Mouse (Mus musculus) kidney, embryonic 14.5 days (tissue): ENCODE results near the gene Limch1. TPM values are rescaled to one million over a fixed set of nuclear protein-coding genes. Genes with fewer than 3 reads are reported as not detected.
A peak's percentile ranks its signal among the peaks of the same experiment; 100 is the strongest.

Experiments used
- ATAC-seq: fragments of 200-750 bp; cut with Nextera tagmentation; 2 replicates; pipeline ENCODE4 v1.8.0; 2017; ENCODE audit warnings: moderate number of reproducible peaks, mild to moderate bottlenecking, moderate TSS enrichment, moderate library complexity; ENCODE audit not compliant: low FRiP score, low TSS enrichment
- H3K27ac ChIP-seq: fragments of 300-500 bp; sonication (generic); 2 replicates; pipeline ENCODE4 v1.5.1; 2014; ENCODE audit warnings: low read depth, mild to moderate bottlenecking, low read length, moderate library complexity, mixed read lengths
- H3K27me3 ChIP-seq: fragments of 300-500 bp; sonication (generic); 2 replicates; pipeline ENCODE4 v1.6.1; 2014; ENCODE audit warnings: mild to moderate bottlenecking, low read length; ENCODE audit not compliant: control insufficient read depth, insufficient read depth
- H3K36me3 ChIP-seq: fragments of 300-500 bp; sonication (generic); 2 replicates; pipeline ENCODE4 v1.6.1; 2014; ENCODE audit warnings: low read length, mixed read lengths; ENCODE audit not compliant: control insufficient read depth, insufficient read depth
- H3K4me1 ChIP-seq: fragments of 300-500 bp; sonication (generic); 2 replicates; pipeline ENCODE4 v1.6.1; 2014; ENCODE audit warnings: low read length, mixed read lengths; ENCODE audit not compliant: control insufficient read depth, insufficient read depth
- H3K4me2 ChIP-seq: fragments of 300-500 bp; sonication (generic); replicated peaks from 2 replicates; pipeline ENCODE4 v1.6.1; 2014; ENCODE audit warnings: low read depth, mild to moderate bottlenecking, low read length
- H3K4me3 ChIP-seq: fragments of 300-500 bp; sonication (generic); 2 replicates; pipeline ENCODE4 v1.5.1; 2014; ENCODE audit warnings: mild to moderate bottlenecking, low read length
- H3K9ac ChIP-seq: fragments of 300-500 bp; sonication (generic); 2 replicates; pipeline ENCODE4 v1.6.1; 2014; ENCODE audit warnings: low read depth, mild to moderate bottlenecking, low read length, moderate library complexity
- H3K9me3 ChIP-seq: fragments of 300-500 bp; sonication (generic); 2 replicates; pipeline ENCODE4 v1.6.1; 2016; ENCODE audit warnings: low read length; ENCODE audit not compliant: control insufficient read depth
- WGBS: fragments of 180-500 bp; shearing (Covaris S2); extraction: QIAGEN DNeasy Blood & Tissue Kit; methylation state at CpG from one replicate; pipeline ENCODE4 v1.1.7; 2014; 5-methylcytosine and 5-hydroxymethylcytosine counted together
- polyA plus RNA-seq: library from polyadenylated mRNA; unstranded; fragments of >200 nt; fragmentation: Nextera tagmentation; extraction: Ambion mirVana; gene quantifications from 2 replicates; pipeline ENCODE4 v1.2.1, GENCODE M21; 2014

Gene Limch1
- polyA plus RNA-seq, 1 experiment from 2014 or later, result 48.9 TPM

DNA sequence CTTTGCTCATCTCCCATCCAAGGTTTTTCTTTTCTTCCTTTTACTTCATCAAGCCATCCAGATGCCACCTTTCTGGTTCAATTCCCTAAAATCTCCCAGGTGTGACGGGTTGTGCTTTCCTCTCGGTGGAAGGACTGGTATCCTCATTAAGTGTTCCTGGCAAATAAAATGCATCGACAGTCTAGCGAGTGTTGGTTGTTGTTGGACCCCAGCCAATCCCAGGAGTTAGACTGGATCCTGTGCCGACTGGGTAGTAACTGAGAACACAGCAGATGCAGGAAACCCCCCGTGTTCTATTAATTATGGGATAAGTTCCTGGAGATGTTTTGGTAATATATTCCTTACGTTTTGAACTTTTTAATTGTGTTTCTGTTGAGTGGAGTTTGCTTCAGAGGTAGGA, 197.9 kb downstream of the Limch1 start:
- ATAC-seq, result no peak
- H3K36me3 ChIP-seq, result no peaks in the 10 kb centered on the region
- H3K4me2 ChIP-seq, result no peak overlapping the region
- no peaks in the 10 kb centered on the region for H3K9me3 ChIP-seq
- no peak overlapping the region for H3K4me3 ChIP-seq
- peaks cover 12% of the 10 kb centered on the region for H3K4me1 ChIP-seq
- H3K9ac ChIP-seq, result no peak overlapping the region
- 23% methylated on average over 7 of the region's 7 CpGs for WGBS
- no peaks in the 10 kb centered on the region for H3K27me3 ChIP-seq
- no peak overlapping the region for H3K27ac ChIP-seq

DNA sequence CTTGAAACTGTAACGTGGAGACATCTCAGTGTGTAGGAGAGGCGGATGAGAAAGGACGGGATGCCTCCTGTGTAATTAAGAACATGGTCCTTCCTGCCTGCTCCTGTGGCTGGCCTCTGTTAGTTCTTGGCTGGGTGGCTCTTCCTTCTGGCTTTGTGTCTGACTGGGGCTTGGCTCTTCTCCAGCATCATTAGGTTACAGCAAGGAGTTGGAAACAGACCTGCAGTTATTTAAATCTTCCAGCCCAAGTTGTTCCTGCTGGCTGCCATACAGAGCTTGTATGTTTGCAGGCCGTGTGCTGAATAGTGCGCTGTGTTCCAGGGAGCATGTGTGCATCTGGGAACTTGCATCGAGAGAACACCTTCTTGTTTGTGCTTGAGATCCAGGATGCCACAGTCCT, 202.3 kb downstream of the Limch1 start:
- 37% methylated on average over 6 of the region's 6 CpGs for WGBS
- H3K27ac ChIP-seq, result peak overlapping the region; percentile 77; the same call in 1 of the 2 replicates

DNA sequence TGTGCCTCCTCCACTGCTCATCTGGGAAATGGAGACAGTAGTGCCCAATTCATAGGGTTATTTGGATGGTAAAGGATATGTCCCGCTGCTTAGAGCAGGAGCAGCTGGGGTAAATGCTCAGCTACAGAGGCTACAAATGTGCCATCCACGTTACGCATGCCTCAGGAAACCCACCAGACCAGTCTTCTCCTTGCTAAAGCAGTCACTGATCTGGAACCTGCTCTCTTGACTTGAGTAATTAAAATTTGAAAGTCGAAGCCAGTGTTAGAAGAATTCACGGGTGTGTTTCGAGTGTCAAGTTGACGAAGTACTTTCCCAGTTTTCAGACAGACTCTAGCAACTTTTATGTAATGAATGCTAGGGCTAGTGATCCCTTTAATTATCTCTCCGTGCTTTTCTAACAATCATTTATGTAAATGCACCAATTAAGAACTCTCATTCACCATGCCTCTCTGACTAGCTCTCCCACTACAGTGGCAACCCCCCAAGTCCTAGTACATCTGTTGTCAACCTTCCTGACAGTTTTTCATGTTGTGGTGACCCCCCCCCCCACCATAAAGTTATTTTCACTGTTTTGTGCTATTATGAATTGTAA, 203.6 kb downstream of the Limch1 start:
- no peak overlapping the region for H3K4me3 ChIP-seq
- H3K27ac ChIP-seq, result peak overlapping the region; percentile 56; the same call in 1 of the 2 replicates
- no peak overlapping the region for H3K4me2 ChIP-seq
- no peak overlapping the region for H3K9ac ChIP-seq
- ATAC-seq, result peak; percentile 88
- H3K9me3 ChIP-seq, result peaks cover 2% of the 10 kb centered on the region; the same call in 1 of the 2 replicates
- H3K4me1 ChIP-seq, result peaks cover 12% of the 10 kb centered on the region
- no peaks in the 10 kb centered on the region for H3K36me3 ChIP-seq
- 30% methylated on average over 8 of the region's 8 CpGs for WGBS
- H3K27me3 ChIP-seq, result no peaks in the 10 kb centered on the region

More for the DNA sequence above, 202.3 kb downstream of the Limch1 start:
- Histone ChIP-seq H3K4me2 (no peak overlapping the region), H3K9me3 (peaks cover 2% of the 10 kb centered on the region; the same call in 1 of the 2 replicates), H3K36me3 (no peaks in the 10 kb centered on the region), H3K27me3 (no peaks in the 10 kb centered on the region), H3K4me3 (no peak overlapping the region), H3K9ac (peak overlapping the region; percentile 12; the same call in 1 of the 2 replicates), H3K4me1 (peaks cover 12% of the 10 kb centered on the region)
- peak; percentile 16; the same call in 1 of the 2 replicates for ATAC-seq

DNA sequence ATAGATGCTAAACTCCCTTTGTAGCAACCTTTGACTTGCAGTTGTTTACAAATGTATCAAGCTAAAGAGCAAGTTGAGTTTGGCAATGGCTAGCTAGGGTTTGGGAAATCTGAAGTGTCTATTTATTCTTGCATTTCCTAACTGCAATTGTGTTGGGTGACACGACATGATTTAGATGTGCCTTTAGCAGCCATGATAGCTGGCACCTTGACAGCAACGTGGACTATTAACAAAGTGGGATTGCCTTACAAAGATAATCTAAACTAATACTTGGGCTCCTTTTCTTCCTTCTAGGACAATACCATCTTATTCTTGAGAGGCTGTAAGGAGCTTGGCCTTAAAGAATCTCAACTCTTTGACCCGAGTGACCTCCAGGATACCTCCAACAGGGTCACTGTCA, 207.7 kb downstream of the Limch1 start:
- H3K4me3 ChIP-seq, result no peak overlapping the region

DNA sequence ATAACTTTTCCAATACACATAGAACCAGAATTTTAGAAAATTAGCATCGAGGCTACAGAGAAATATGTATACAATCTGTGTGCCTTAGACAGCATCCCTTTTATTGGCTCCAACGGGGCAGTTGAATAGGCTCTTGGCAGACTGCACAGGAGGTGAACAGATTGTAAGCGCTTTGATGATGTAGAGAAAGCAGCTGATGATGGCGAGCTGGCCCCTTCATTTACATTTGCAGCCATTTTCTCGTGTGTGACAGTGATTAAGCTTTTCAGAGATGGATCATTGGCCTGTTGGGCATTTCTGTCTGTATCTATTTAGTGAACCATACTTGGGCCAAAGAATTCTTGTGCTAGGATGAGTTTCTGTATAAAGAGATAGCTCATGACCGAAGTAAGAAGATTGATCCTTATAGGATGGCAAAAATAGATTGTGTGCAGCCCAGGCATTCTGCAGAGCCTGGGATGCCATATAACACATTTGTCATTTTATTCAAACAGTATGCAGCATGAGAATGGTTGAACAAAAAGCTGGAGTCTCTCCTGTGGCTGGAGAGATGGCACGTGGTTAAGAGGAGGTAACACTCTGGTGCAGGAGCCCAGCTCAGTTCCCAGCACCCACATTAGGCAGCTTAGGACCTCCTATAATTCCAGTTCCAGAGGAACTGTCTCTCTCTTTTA, 208.5 kb downstream of the Limch1 start:
- ATAC-seq, result no peak
- Histone ChIP-seq H3K4me1 (no peaks in the 10 kb centered on the region), H3K9ac (no peak overlapping the region), H3K9me3 (peaks cover 2% of the 10 kb centered on the region; the same call in 1 of the 2 replicates), H3K27me3 (no peaks in the 10 kb centered on the region), H3K4me3 (no peak overlapping the region), H3K36me3 (no peaks in the 10 kb centered on the region), H3K27ac (peak overlapping the region; percentile 42; the same call in 1 of the 2 replicates), H3K4me2 (no peak overlapping the region)
- 75% methylated on average over 7 of the region's 7 CpGs for WGBS

More for the DNA sequence above, 207.7 kb downstream of the Limch1 start:
- Histone ChIP-seq H3K36me3 (no peaks in the 10 kb centered on the region), H3K4me2 (no peak overlapping the region), H3K27me3 (no peaks in the 10 kb centered on the region), H3K27ac (no peak overlapping the region), H3K4me1 (peaks cover 1% of the 10 kb centered on the region), H3K9me3 (peaks cover 2% of the 10 kb centered on the region; the same call in 1 of the 2 replicates), H3K9ac (no peak overlapping the region)
- WGBS, result 53% methylated on average over 3 of the region's 3 CpGs
- no peak for ATAC-seq

DNA sequence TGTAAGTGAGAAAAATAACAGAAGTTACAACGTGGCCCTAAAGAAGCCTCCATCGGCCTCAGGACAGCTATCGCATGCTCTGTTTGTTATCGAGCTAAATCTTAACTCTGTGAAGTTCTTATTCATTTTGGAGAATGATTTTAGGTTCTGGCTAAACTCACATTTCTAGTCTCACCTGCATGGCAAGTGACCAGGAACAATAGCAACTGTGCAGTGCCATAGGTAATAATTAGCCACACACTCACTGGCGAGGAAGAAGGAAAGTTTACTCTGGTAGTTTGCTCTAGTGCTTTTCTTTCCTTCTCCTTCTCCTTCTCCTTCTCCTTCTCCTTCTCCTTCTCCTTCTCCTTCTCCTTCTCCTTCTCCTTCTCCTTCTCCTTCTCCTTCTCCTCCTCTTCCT, 209.6 kb downstream of the Limch1 start:
- H3K4me2 ChIP-seq, result no peak overlapping the region
- H3K27ac ChIP-seq, result peak overlapping the region; percentile 42; the same call in 1 of the 2 replicates
- no peak overlapping the region for H3K4me3 ChIP-seq
- no peaks in the 10 kb centered on the region for H3K27me3 ChIP-seq
- H3K36me3 ChIP-seq, result no peaks in the 10 kb centered on the region
- 59% methylated on average over 5 of the region's 5 CpGs for WGBS
- no peak overlapping the region for H3K9ac ChIP-seq
- peaks cover 2% of the 10 kb centered on the region; the same call in 1 of the 2 replicates for H3K9me3 ChIP-seq
- no peak for ATAC-seq
- H3K4me1 ChIP-seq, result no peaks in the 10 kb centered on the region

DNA sequence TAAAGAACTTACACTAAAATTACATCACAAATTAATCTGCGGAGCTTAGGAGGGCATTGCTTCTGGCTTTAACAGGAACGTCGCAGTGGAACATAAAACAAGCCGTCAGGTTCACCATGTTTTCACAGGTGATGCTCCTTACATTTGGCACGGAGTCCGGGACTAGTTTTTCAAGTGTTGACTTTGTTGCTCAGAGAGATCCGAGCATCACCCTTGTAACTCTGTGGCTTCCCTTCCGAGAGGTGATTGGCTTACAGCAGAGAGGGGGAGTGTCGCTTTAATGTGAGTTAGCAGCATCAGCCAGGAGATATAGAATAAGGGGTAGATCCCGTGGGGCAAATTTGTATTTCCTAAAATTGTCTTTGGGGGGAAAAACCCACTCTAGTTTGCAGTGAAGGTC, 212.0 kb downstream of the Limch1 start:
- no peaks in the 10 kb centered on the region for H3K27me3 ChIP-seq
- peaks cover 2% of the 10 kb centered on the region; the same call in 1 of the 2 replicates for H3K9me3 ChIP-seq
- H3K36me3 ChIP-seq, result no peaks in the 10 kb centered on the region
- H3K9ac ChIP-seq, result no peak overlapping the region
- no peak for ATAC-seq
- H3K27ac ChIP-seq, result no peak overlapping the region
- WGBS, result 68% methylated on average over 10 of the region's 10 CpGs
- H3K4me2 ChIP-seq, result no peak overlapping the region
- no peaks in the 10 kb centered on the region for H3K4me1 ChIP-seq
- H3K4me3 ChIP-seq, result no peak overlapping the region

DNA sequence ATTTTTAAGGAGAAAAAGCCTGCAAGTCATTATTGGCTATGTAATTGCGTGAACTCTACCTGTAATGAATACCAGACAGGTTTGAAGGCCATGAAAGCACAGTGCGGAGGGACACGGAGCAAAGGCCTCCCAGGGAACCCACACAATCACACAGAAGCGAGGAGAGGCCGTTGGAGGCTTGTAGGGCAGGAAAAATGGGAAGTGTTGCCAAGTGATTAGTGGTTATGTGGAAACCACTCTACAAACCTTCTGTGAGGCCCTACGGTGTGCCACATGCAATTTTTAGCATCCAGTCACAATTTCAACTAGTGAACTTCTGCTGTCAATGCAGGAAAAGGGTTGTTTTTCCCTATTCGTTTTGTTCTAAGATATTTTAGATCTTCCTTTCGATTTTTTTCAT, 212.5 kb downstream of the Limch1 start:
- Histone ChIP-seq H3K4me1 (no peaks in the 10 kb centered on the region), H3K4me3 (no peak overlapping the region), H3K36me3 (no peaks in the 10 kb centered on the region), H3K4me2 (no peak overlapping the region), H3K27ac (no peak overlapping the region), H3K9me3 (peaks cover 2% of the 10 kb centered on the region; the same call in 1 of the 2 replicates), H3K27me3 (no peaks in the 10 kb centered on the region), H3K9ac (no peak overlapping the region)
- 88% methylated on average over 8 of the region's 8 CpGs for WGBS
- no peak for ATAC-seq

DNA sequence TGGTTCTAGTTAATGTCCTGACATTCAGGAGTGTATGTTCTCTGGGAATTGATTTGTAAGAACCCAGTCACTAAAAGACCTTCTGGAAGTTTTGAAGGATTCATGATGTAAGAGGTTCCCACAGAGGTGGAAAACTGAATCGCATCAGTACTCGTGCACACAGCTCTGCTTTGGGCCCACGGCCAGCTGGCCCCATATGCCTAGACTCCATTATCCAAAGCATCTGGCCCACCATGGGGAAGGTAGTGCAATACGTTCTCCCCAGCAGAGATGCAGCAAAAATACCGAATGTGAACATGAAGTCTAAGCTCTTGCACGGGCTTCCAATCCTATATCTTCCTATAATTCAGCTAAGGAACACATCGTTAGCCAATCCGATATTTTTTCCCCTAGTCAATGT, 214.3 kb downstream of the Limch1 start:
- H3K27me3 ChIP-seq, result no peaks in the 10 kb centered on the region
- ATAC-seq, result no peak
- H3K36me3 ChIP-seq, result no peaks in the 10 kb centered on the region
- no peak overlapping the region for H3K4me3 ChIP-seq
- no peak overlapping the region for H3K9ac ChIP-seq
- H3K4me1 ChIP-seq, result no peaks in the 10 kb centered on the region
- H3K9me3 ChIP-seq, result peaks cover 2% of the 10 kb centered on the region; the same call in 1 of the 2 replicates
- no peak overlapping the region for H3K27ac ChIP-seq
- H3K4me2 ChIP-seq, result no peak overlapping the region
- WGBS, result 88% methylated on average over 8 of the region's 8 CpGs
